Mouse (Mus musculus) G1E (cell line): Measurements from ENCODE around the gene Sec14l5.
"Not testable (repeated sequence)": the region's sequence is repeated elsewhere in the genome, so short reads cannot be mapped to it uniquely, and the experiment has no call there.

ENCODE experiments used
- CTCF ChIP-seq: IDR thresholded peaks from 2 replicates; pipeline ENCODE4 v1.5.1; 2012; ENCODE audit warnings: low read depth, low read length, inconsistent platforms, mixed read lengths
- GATA1 ChIP-seq: IDR thresholded peaks from 2 replicates; pipeline ENCODE4 v1.6.1; 2012; ENCODE audit warnings: borderline replicate concordance, low read length, inconsistent platforms, mixed read lengths
- POLR2AphosphoS5 ChIP-seq: IDR thresholded peaks from 2 replicates; pipeline ENCODE4 v1.6.1; 2012; ENCODE audit warnings: low read depth, low read length, inconsistent platforms; ENCODE audit not compliant: insufficient replicate concordance
- TAL1 ChIP-seq: conservative IDR thresholded peaks from 2 replicates; pipeline ENCODE4 v1.6.1; 2012; ENCODE audit warnings: low read depth, low read length, inconsistent platforms, mixed read lengths

GRCm38 (mm10) chr16:5228103-5228502 is 81.2 kb downstream of the Sec14l5 start:
- not testable (repeated sequence) for TF ChIP-seq CTCF, POLR2AphosphoS5, GATA1, TAL1
